Mouse (Mus musculus) liver, embryonic 12.5 days (tissue): ENCODE measurements around the gene Tada2b. TPM values are rescaled to one million over a fixed set of nuclear protein-coding genes. Genes with fewer than 3 reads are reported as not detected.

Source experiments
- ATAC-seq: fragments of 200-750 bp; cut with Nextera tagmentation; 2 replicates; pipeline ENCODE4 v1.8.0; 2017; ENCODE audit warnings: moderate number of reproducible peaks, mild to moderate bottlenecking, moderate library complexity
- H3K27ac ChIP-seq: fragments of 300-500 bp; sonication (generic); 2 replicates; pipeline ENCODE4 v1.5.1; 2016; ENCODE audit warnings: mild to moderate bottlenecking
- H3K27me3 ChIP-seq: fragments of 300-500 bp; sonication (generic); replicated peaks from 2 replicates; pipeline ENCODE4 v1.6.1; 2016; ENCODE audit warnings: mild to moderate bottlenecking, moderate library complexity
- H3K36me3 ChIP-seq: fragments of 300-500 bp; sonication (generic); 2 replicates; pipeline ENCODE4 v1.6.1; 2016; ENCODE audit warnings: mild to moderate bottlenecking, moderate library complexity
- H3K4me1 ChIP-seq: fragments of 300-500 bp; sonication (generic); 2 replicates; pipeline ENCODE4 v1.6.1; 2016
- H3K4me2 ChIP-seq: fragments of 300-500 bp; sonication (generic); 2 replicates; pipeline ENCODE4 v1.6.1; 2016; ENCODE audit warnings: mild to moderate bottlenecking, moderate library complexity
- H3K4me3 ChIP-seq: fragments of 300-500 bp; sonication (generic); 2 replicates; pipeline ENCODE4 v1.5.1; 2016; ENCODE audit warnings: mild to moderate bottlenecking, moderate library complexity
- H3K9ac ChIP-seq: fragments of 300-500 bp; sonication (generic); 2 replicates; pipeline ENCODE4 v1.6.1; 2016; ENCODE audit warnings: mild to moderate bottlenecking, moderate library complexity
- H3K9me3 ChIP-seq: fragments of 300-500 bp; sonication (generic); replicated peaks from 2 replicates; pipeline ENCODE4 v1.6.1; 2016; ENCODE audit warnings: mild to moderate bottlenecking, moderate library complexity
- WGBS: fragments of 180-500 bp; shearing (Covaris S2); methylation state at CpG from one replicate; pipeline ENCODE4 v1.1.7; 2016; ENCODE audit not compliant: insufficient replicate concordance; 5-methylcytosine and 5-hydroxymethylcytosine counted together
- polyA plus RNA-seq: library from polyadenylated mRNA; unstranded; fragments of >200 nt; fragmentation: Nextera tagmentation; extraction: Ambion mirVana; gene quantifications from 2 replicates; pipeline ENCODE4 v1.2.1, GENCODE M21; 2016

Tada2b gene
- polyA plus RNA-seq, 1 experiment from 2014 or later = 1.5 TPM

DNA sequence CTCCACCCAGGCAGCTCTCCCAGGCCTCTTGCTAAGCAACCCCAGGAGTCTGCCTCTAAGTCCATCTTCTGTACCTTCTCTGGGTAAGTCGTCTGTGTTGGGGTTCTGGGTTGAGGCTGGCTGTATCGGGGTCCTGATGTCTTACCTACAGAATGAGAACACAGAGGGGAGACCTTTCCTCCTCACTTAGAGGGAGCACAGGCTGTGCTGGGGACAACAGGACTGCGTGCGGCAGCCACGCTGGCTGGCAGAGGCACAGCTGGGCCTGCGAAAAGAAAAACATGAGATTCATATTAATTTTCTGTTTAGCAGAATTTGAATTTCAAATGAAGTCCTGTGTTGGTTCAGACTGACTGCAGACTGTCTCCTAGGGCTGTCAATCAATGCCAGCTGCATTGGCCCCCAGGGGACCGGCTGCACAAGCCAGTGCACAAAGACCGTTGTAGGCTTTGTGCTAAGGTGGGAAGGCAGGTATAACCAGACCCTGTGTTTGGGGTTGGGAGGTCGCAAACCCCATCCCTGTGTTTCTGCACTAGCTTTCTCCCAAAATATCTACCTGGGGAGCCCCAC is 49.6 kb downstream of the Tada2b start:
- 65% methylated on average over 9 of the region's 9 CpGs for WGBS
- Histone ChIP-seq H3K27me3 (0 out of 2 replicates have a peak, but pooled peaks cover 3% of the 10 kb centered on the region), H3K4me3 (no peak overlapping the region), H3K9ac (no peak overlapping the region), H3K9me3 (no peaks in the 10 kb centered on the region), H3K4me2 (no peak overlapping the region), H3K27ac (no peak overlapping the region), H3K4me1 (no peaks in the 10 kb centered on the region), H3K36me3 (no peaks in the 10 kb centered on the region)
- no peak for ATAC-seq

DNA sequence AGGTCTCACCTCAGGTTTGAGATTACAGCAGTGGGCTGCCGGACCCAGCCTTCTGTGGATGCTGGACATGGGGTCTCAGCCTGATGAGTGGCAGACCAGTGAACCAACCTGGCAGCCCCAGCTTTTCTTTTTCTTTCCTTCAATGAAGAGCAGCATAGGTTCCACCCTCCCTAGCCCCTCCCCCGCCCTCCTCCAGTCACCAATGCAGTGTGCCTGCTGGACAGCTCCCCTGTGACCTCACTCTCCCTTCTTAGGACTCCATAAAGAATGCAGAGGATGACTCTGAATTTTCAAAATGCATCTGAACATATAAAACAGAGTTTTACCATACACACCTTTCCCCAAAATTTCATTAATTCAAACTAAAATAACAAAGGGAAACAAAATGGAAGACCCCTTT is 52.4 kb downstream of the Tada2b start:
- Histone ChIP-seq H3K4me3 (no peak overlapping the region), H3K4me2 (no peak overlapping the region), H3K27me3 (peaks cover 12% of the 10 kb centered on the region; the same call in 1 of the 2 replicates), H3K4me1 (no peaks in the 10 kb centered on the region), H3K36me3 (no peaks in the 10 kb centered on the region), H3K9ac (no peak overlapping the region), H3K9me3 (no peaks in the 10 kb centered on the region), H3K27ac (no peak overlapping the region)
- WGBS = 42% methylated on average over 2 of the region's 2 CpGs
- no peak for ATAC-seq

DNA sequence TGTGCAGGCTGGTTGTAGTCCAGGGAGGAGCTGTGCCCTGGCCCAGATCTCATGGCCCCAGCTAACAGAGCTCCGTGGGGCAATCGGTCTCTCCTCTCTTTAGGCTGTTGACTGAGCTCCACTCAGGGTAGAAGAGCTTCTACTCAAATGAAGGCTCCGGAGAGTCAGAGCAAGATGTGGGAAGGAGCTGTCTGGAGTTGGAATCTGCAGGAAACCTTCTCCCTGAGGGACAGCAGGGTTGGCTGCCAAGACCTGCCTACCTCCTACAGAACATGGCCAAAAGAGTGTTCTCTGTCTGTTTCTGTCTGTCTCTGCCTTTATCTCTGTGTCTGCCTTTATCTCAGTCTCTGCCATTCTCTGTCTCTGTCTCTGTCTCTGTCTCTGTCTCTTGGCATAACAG is 54.5 kb downstream of the Tada2b start:
- no peaks in the 10 kb centered on the region for H3K36me3 ChIP-seq
- no peak overlapping the region for H3K9ac ChIP-seq
- H3K27ac ChIP-seq = no peak overlapping the region
- peaks cover 10% of the 10 kb centered on the region; the same call in 1 of the 2 replicates for H3K27me3 ChIP-seq
- no peak overlapping the region for H3K4me2 ChIP-seq
- H3K4me3 ChIP-seq = no peak overlapping the region
- H3K9me3 ChIP-seq = no peaks in the 10 kb centered on the region
- 77% methylated on average over 3 of the region's 3 CpGs for WGBS
- no peaks in the 10 kb centered on the region for H3K4me1 ChIP-seq
- ATAC-seq = no peak

DNA sequence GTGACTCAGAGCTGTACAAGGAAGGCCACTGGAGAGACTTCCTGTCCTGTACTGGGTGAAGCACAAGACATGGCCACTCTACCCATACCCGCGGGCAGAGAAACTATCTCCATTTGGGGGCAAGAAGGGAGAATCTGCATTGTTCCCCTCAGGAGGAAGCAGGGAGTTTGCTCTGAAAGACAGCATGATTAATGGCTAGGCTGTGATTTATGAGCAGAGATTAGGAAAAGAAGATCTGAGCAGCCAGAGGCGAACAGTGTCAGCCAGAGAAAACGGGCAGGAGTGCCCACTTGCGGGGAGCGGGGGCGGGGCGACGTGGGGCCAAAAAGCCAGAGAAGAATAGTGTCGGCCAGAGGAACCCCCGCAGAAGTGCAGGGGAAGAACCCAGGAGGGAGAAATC is 56.3 kb downstream of the Tada2b start:
- no peak for ATAC-seq
- no peak overlapping the region for H3K9ac ChIP-seq
- no peak overlapping the region for H3K4me2 ChIP-seq
- H3K36me3 ChIP-seq = no peaks in the 10 kb centered on the region
- 43% methylated on average over 11 of the region's 11 CpGs for WGBS
- peaks cover 9% of the 10 kb centered on the region; the same call in 1 of the 2 replicates for H3K27me3 ChIP-seq
- H3K4me1 ChIP-seq = no peaks in the 10 kb centered on the region
- no peak overlapping the region for H3K27ac ChIP-seq
- H3K9me3 ChIP-seq = no peaks in the 10 kb centered on the region
- no peak overlapping the region for H3K4me3 ChIP-seq

DNA sequence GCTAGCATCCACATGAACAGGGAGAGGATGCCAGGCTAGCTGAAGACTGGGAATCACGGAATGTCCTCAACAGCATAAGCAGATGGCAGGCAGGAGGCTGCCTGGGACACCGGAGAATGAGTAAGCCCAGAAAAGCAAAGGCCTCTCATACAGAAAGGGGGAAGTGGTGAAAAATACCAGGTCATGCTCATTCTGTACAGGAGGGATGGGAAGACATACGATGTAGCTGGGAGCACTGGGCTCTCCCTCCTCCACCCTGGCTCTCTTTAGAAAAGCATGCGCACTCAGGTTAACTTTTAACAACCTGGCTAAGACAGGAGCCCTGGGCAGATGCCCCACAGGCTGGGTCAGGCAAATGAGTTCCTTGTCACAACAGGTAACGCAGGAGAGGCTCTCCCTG is 57.7 kb downstream of the Tada2b start:
- Histone ChIP-seq H3K9ac (no peak overlapping the region), H3K27ac (no peak overlapping the region), H3K27me3 (peaks cover 9% of the 10 kb centered on the region; the same call in 1 of the 2 replicates), H3K4me2 (no peak overlapping the region), H3K36me3 (no peaks in the 10 kb centered on the region), H3K9me3 (no peaks in the 10 kb centered on the region), H3K4me1 (no peaks in the 10 kb centered on the region), H3K4me3 (no peak overlapping the region)
- 58% methylated on average over 5 of the region's 5 CpGs for WGBS
- ATAC-seq = no peak

DNA sequence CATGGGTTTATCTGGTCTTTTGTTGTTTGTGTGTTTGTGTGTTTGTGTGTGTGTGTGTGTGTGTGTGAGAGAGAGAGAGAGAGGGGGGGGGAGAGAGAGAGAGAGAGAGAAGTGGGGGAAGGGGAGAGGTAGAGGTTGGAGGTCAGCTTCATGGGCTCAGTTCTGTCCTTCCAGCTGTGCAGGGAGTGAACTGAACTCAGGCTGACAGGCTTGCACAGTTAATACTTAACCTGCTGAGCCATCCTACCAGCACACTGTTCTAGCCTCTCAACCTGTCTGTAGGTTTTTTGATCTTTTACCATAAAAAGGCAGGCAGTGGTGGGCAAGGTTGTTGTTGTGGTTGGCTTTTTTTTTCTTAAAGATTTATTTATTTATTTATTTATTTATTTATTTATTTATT is 59.4 kb downstream of the Tada2b start:
- Histone ChIP-seq H3K4me1 (no peaks in the 10 kb centered on the region), H3K4me3 (no peak overlapping the region), H3K9me3 (no peaks in the 10 kb centered on the region), H3K4me2 (no peak overlapping the region), H3K9ac (no peak overlapping the region), H3K27ac (no peak overlapping the region), H3K36me3 (no peaks in the 10 kb centered on the region), H3K27me3 (peaks cover 9% of the 10 kb centered on the region; the same call in 1 of the 2 replicates)
- no peak for ATAC-seq

Other genes with a start within 250 kb of the Tada2b start
- 1.2 and 1.6 TPM in 2 replicates for gene Sorcs2, start 86.1 kb downstream of the Tada2b start, polyA plus RNA-seq
- 52.4 and 52.9 TPM in 2 replicates for gene Grpel1, start 19.3 kb downstream of the Tada2b start, polyA plus RNA-seq
- 0.25 and 0.31 TPM in 2 replicates for gene Ccdc96, start 303 bp upstream of the Tada2b start, polyA plus RNA-seq
- 15.4 and 15.7 TPM in 2 replicates for gene Tbc1d14, start 109.0 kb upstream of the Tada2b start, polyA plus RNA-seq
- gene D5Ertd579e, start 211.7 kb upstream of the Tada2b start, polyA plus RNA-seq = 28.2 and 28.5 TPM in 2 replicates